Mouse (Mus musculus) bone marrow macrophage, adult 2 months (primary cell): ENCODE results near the gene Ubtd2.

Experiments
- CTCF ChIP-seq: IDR thresholded peaks from 2 replicates; pipeline ENCODE4 v1.5.1; 2012; ENCODE audit warnings: low read depth, mild to moderate bottlenecking, low read length, moderate library complexity
- POLR2A ChIP-seq: IDR thresholded peaks from 2 replicates; pipeline ENCODE4 v1.6.1; 2012; ENCODE audit warnings: mild to moderate bottlenecking, low read depth, low read length, borderline replicate concordance

- TF ChIP-seq CTCF (no peak), POLR2A (no peak)
Measured at GRCm38 (mm10) chr11:32435410-32436060, 19.6 kb upstream of the Ubtd2 start.
